Mouse (Mus musculus) heart, adult 2 months (tissue): ENCODE measurements around the gene Sytl2. TPM values are rescaled to one million over a fixed set of nuclear protein-coding genes. Genes with fewer than 3 reads are reported as not detected.
A peak's percentile ranks its signal among the peaks of the same experiment; 100 is the strongest.

Experiments used
- DNase-seq, 2 experiments: peaks; one replicate each; pipeline ENCODE4 v3.0.0; 2021
- H3K27ac ChIP-seq: fragments of 200-600 bp; 2 replicates; pipeline ENCODE4 v1.8.1; 2022
- H3K27me3 ChIP-seq: fragments of 200-500 bp; 2 replicates; pipeline ENCODE4 v1.6.1; 2012; ENCODE audit warnings: mild to moderate bottlenecking, low read length, inconsistent platforms, mixed read lengths; ENCODE audit not compliant: control insufficient read depth, insufficient read depth
- H3K36me3 ChIP-seq: fragments of 200-500 bp; 2 replicates; pipeline ENCODE4 v1.6.1; 2012; ENCODE audit warnings: low read length, inconsistent platforms; ENCODE audit not compliant: control insufficient read depth, insufficient read depth
- H3K4me1 ChIP-seq: fragments of 200-500 bp; 2 replicates; pipeline ENCODE4 v1.6.1; 2011; ENCODE audit warnings: low read length; ENCODE audit not compliant: control insufficient read depth, insufficient read depth
- H3K4me3 ChIP-seq: fragments of 200-600 bp; 2 replicates; pipeline ENCODE4 v1.8.1; 2022
- H3K79me2 ChIP-seq: fragments of 200-500 bp; replicated peaks from 2 replicates; pipeline ENCODE4 v1.6.1; 2012; ENCODE audit warnings: mild to moderate bottlenecking, inconsistent platforms, low read length, moderate library complexity, mixed read lengths; ENCODE audit not compliant: control insufficient read depth, insufficient read depth
- H3K9ac ChIP-seq: fragments of 200-500 bp; 2 replicates; pipeline ENCODE4 v1.6.1; 2012; ENCODE audit warnings: low read depth, mild to moderate bottlenecking, control low read depth, inconsistent platforms, low read length, mixed read lengths
- CTCF ChIP-seq: fragments of 200-600 bp; IDR thresholded peaks from 2 replicates; pipeline ENCODE4 v1.8.1; 2022; ENCODE audit warnings: antibody characterized with exemption, mild to moderate bottlenecking, moderate library complexity
- EP300 ChIP-seq: fragments of 200-500 bp; IDR thresholded peaks from 2 replicates; pipeline ENCODE4 v1.6.1; 2011; ENCODE audit warnings: low read depth, low read length, control low read depth; ENCODE audit not compliant: insufficient read depth
- POLR2A ChIP-seq: fragments of 200-500 bp; IDR thresholded peaks from 2 replicates; pipeline ENCODE4 v1.6.1; 2011; ENCODE audit warnings: mild to moderate bottlenecking, low read depth, low read length, control low read depth; ENCODE audit not compliant: insufficient read depth
- WGBS: fragments of 180-500 bp; shearing (Covaris S2); methylation state at CpG from one replicate; pipeline ENCODE4 v1.1.7; 2018; 5-methylcytosine and 5-hydroxymethylcytosine counted together
- intact Hi-C: fragments of 180-260 bp; cut with DNase I; formaldehyde crosslinking; loops from one replicate; pipeline ENCODE4 v1.15.1; 2025
- polyA plus RNA-seq: library from polyadenylated mRNA; depleted of rRNA; stranded (reverse); fragments of >200 nt; gene quantifications from 2 replicates; pipeline ENCODE4 v1.2.3, GENCODE M21; 2012
- total RNA-seq, 2 experiments: library from RNA; stranded (reverse); gene quantifications; 2 replicates each; pipeline ENCODE4 v1.2.3; 2021

Gene Sytl2
- total and polyA plus RNA-seq, 3 experiments = 2.1 to 3.8 (median 3.3) TPM

GRCm38 (mm10) chr7:90427006-90427405, 125.0 kb downstream of the Sytl2 start:
- DNase-seq = peak; percentile 39 to 41
- H3K79me2 ChIP-seq = no peaks in the 10 kb centered on the region
- no peaks in the 10 kb centered on the region for H3K36me3 ChIP-seq
- 45% methylated on average over 9 of the region's 9 CpGs for WGBS
- peak overlapping the region; percentile 63 for H3K4me3 ChIP-seq
- H3K27ac ChIP-seq = no peak overlapping the region
- H3K27me3 ChIP-seq = no peaks in the 10 kb centered on the region; the same call in 1 of the 2 replicates
- no peaks in the 10 kb centered on the region; the same call in 1 of the 2 replicates for H3K4me1 ChIP-seq
- intact Hi-C loops = loop anchor here (2.0 to 10.0 kb wide), 2 partner anchors 30 to 122 kb away; partner anchors contain the start of genes Sytl2 and Tmem126a
- TF ChIP-seq POLR2A (no peak), CTCF (no peak), EP300 (no peak)
- H3K9ac ChIP-seq = no peak overlapping the region

DNA sequence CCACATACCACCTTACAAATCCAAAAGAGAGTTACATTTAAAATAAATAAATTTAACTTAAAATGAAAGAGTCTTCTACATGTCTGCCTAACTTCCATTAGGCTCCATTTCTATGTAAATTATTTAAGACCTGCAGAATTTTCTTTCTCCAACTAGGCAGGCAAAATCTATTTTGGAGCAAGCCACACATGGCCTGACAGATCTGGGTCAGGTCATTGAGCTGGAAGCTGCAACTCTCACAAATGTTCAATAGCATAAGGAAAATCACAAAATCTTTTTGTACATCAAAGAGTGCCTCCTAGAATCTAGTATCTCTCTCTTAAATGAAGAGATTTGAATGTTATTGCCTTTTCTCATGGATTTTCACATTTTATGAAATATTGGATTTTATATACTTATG, 130.2 kb downstream of the Sytl2 start:
- Histone ChIP-seq H3K4me3 (no peak overlapping the region), H3K27me3 (no peaks in the 10 kb centered on the region; the same call in 1 of the 2 replicates), H3K4me1 (no peaks in the 10 kb centered on the region; the same call in 1 of the 2 replicates), H3K27ac (no peak overlapping the region), H3K9ac (no peak overlapping the region), H3K36me3 (no peaks in the 10 kb centered on the region), H3K79me2 (no peaks in the 10 kb centered on the region)
- no peak for TF ChIP-seq CTCF
- TF ChIP-seq POLR2A = no peak
- intact Hi-C loops = no loop called here
- no peak for DNase-seq

GRCm38 (mm10) chr7:90440044-90440443, 138.0 kb downstream of the Sytl2 start:
- DNase-seq = no peak
- intact Hi-C loops = no loop called here
- Histone ChIP-seq H3K9ac (no peak overlapping the region), H3K4me3 (no peak overlapping the region), H3K4me1 (peaks cover 2% of the 10 kb centered on the region), H3K79me2 (peaks cover 6% of the 10 kb centered on the region; the same call in 1 of the 2 replicates), H3K36me3 (peaks cover 3% of the 10 kb centered on the region), H3K27ac (no peak overlapping the region), H3K27me3 (no peaks in the 10 kb centered on the region)
- TF ChIP-seq CTCF = no peak
- no peak for TF ChIP-seq POLR2A
- TF ChIP-seq EP300 = no peak
- WGBS = 78% methylated on average over 4 of the region's 4 CpGs

DNA sequence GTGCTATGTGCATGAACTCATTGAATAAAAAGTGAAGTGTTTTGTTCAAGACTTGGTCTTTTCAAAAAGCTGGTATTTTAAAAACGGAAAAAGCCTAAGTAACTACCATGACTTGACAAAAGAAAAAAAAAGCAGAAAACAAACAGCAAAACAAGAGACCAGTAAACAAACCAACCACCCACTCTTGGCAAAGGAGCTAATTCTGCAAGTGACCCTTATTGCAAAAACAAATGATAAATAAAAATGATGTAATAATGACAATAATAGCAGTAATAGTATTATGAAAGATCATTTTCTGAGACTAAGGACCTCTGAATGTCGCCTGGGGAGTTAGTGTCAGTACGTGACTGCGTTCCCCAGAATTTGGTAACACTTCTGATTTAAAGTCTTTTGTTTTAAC, 140.0 kb downstream of the Sytl2 start:
- DNase-seq = no peak
- intact Hi-C loops = no loop called here
- TF ChIP-seq POLR2A (no peak), CTCF (no peak), EP300 (no peak)

GRCm38 (mm10) chr7:90442518-90443080, 140.5 kb downstream of the Sytl2 start, which contains the start of gene Crebzf:
Gene Crebzf, plus strand, starts transcription at chr7:90442729.
- peaks cover 6% of the 10 kb centered on the region; the same call in 1 of the 2 replicates for H3K79me2 ChIP-seq
- under 1% methylated on average over 54 of the region's 54 CpGs for WGBS
- peak within 1 kb of the TSS; percentile 91 for H3K4me3 ChIP-seq
- H3K4me1 ChIP-seq = peaks cover 3% of the 10 kb centered on the region
- peaks cover 14% of the 10 kb centered on the region for H3K36me3 ChIP-seq
- DNase-seq = peak; percentile 95 to 98
- no peaks in the 10 kb centered on the region for H3K27me3 ChIP-seq
- H3K9ac ChIP-seq = peak within 1 kb of the TSS; percentile 98
- TF ChIP-seq CTCF (no peak), POLR2A (peak; percentile 82), EP300 (0 out of 2 replicates have a peak, but pooled peaks have one; percentile 55)
- H3K27ac ChIP-seq = peak within 1 kb of the TSS; percentile 91
- intact Hi-C loops = no loop called here

More for the DNA sequence above, 140.0 kb downstream of the Sytl2 start:
- H3K4me1 ChIP-seq = peaks cover 3% of the 10 kb centered on the region
- 12% methylated on average over 4 of the region's 4 CpGs for WGBS
- H3K27ac ChIP-seq = peak overlapping the region; percentile 91
- H3K9ac ChIP-seq = peak overlapping the region; percentile 55
- H3K79me2 ChIP-seq = peaks cover 6% of the 10 kb centered on the region; the same call in 1 of the 2 replicates
- H3K27me3 ChIP-seq = no peaks in the 10 kb centered on the region
- H3K4me3 ChIP-seq = peak overlapping the region; percentile 91
- peaks cover 10% of the 10 kb centered on the region for H3K36me3 ChIP-seq

DNA sequence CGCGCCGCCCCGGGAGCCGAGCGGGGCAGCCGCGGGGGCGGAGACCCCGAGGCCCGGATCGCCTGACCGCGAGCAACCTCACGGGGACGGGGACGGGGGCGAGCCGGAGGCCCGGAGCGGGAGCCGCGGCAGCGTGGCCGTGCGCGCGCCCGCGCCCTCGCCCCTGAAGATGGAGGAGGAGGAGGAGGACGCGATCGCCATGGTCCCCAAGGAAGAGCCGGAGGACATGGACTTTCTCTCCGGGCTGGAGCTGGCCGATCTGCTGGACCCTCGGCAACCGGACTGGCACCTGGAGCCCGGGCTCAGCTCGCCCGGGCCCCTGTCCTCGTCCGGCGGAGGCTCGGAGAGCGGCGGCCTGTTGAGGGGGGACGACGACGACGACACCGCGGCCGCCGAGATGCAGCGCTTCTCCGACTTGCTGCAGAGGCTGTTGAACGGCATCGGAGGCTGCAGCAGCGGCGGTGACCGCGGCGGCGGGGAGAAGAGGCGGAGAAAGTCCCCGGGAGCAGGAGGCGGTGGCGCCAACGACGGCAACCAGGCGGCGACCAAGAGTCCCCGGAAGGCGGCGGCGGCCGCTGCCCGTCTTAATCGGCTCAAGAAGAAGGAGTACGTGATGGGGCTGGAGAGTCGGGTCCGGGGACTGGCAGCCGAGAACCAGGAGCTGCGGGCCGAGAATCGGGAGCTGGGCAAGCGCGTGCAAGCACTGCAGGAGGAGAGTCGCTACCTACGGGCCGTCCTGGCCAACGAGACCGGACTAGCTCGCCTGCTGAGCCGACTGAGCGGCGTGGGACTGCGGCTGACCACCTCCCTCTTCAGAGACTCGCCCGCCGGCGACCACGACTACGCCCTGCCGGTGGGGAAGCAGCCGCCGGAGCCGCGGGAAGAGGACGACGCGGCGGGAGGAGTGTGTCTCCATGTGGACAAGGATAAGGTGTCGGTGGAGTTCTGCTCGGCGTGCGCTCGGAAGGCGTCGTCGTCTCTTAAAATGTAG, 141.3 kb downstream of the Sytl2 start:
- intact Hi-C loops = loop anchor here (1.0 kb wide), 2 partner anchors 13 to 33 kb away; partner anchors contain the start of genes Dlg2 and Tmem126b
- Histone ChIP-seq H3K79me2 (peaks cover 6% of the 10 kb centered on the region; the same call in 1 of the 2 replicates), H3K4me1 (peaks cover 4% of the 10 kb centered on the region), H3K36me3 (peaks cover 18% of the 10 kb centered on the region), H3K4me3 (peak overlapping the region; percentile 91), H3K27me3 (no peaks in the 10 kb centered on the region), H3K27ac (peak overlapping the region; percentile 91), H3K9ac (peak overlapping the region; percentile 98)
- TF ChIP-seq CTCF = peak; percentile 75
- TF ChIP-seq POLR2A = no peak
- peak; percentile 80 to 86 for DNase-seq
- under 1% methylated on average over 122 of the region's 123 CpGs for WGBS
